In the genomic region with DNA sequence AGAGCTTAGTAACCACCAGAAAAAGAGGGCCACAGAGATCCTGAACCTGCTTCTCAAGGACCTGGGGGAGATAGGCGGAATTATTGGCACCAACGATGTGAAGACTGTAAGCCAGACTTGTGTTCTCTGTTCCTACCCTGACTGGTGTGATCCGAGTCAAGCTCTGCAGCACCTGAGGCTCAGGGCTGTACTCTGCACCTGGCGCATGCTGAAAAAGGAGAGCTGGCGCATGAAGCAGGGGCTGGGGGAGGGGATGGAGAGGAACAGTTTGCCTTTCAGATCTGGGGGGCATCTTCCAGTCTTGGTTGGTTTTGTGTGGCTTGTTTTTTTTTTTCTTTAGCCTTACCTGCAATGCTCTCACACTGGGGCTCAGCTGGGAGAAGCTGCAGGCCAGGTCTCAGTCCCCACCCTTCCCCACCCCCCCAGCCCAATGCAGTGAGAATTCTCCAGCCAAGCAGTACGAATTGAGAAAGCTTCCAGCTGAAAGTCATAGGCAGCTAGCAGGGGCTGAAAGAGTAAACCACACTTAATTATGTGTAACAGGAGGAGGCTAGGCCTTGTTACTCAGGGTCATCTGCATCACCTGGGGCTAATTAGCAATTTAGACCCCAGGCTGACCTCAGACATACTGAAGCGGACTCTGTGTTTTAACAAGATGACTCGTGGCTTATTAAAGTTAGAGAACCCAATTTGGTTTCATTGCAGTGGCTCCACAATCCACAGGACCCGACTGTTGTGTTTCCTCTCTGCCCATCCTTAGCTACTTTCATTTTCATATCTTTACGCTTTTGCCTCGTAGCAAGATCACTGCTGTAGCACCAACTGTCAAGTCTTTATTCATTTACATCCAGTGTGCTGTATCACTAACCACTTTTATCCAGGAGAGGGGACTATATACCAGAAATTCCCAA, we compare ENCODE assay signal across 9 mouse cellular contexts. TPM values are rescaled to one million over a fixed set of nuclear protein-coding genes. Genes with fewer than 3 reads are reported as not detected.
DNase-seq lines count a peak whose midpoint lies in the region; ATAC-seq and TF ChIP-seq lines count a peak whose summit lies in the region.
"Had no signal": no experiment of that assay in that cellular context is flagged by ENCODE, and none has a peak within 500 bp of the region (broad histone marks: within the 10 kb centered on the region; RNA-seq: fewer than 3 reads in every experiment).

No protein-coding gene starts in this region.

- DNase-seq in heart, adult 8-10 months (ENCODE audit: low spot score): no peak
- DNase-seq in B cell, adult 2 months: peak; percentile 31 to 43
- DNase-seq in embryonic facial prominence, embryonic 14.5 days (ENCODE audit: low spot score): no peak
- no peak for DNase-seq in liver, embryonic 14.5 days (ENCODE audit: low read depth in 3 of 3, low spot score in 3 of 3)
- no peak for DNase-seq in layer of hippocampus, adult 9-11 months
- DNase-seq in testis, postnatal 10 days (ENCODE audit: low spot score): no peak
- no peak for DNase-seq in ovary, postnatal 10 days (ENCODE audit: low spot score)
- DNase-seq: heart, postnatal 10 days had no signal

- 70% methylated on average over 11 of the region's 11 CpGs for WGBS in heart, embryonic 13.5 days
- WGBS in embryonic facial prominence, embryonic 14.5 days: 26% methylated on average over 11 of the region's 11 CpGs
- 60% methylated on average over 11 of the region's 11 CpGs for WGBS in liver, embryonic 14.5 days (ENCODE audit: insufficient replicate concordance)

- no peak for ATAC-seq in heart, embryonic 13.5 days (ENCODE audit: extremely low read depth, insufficient number of reproducible peaks, low FRiP score, low TSS enrichment)
- ATAC-seq in embryonic facial prominence, embryonic 14.5 days (ENCODE audit: low read depth): peak; percentile 10
- ATAC-seq in liver, embryonic 14.5 days (ENCODE audit: insufficient read depth): no peak

- peaks cover 22% of the 10 kb centered on the region for H3K4me1 ChIP-seq in heart, embryonic 13.5 days
- H3K4me1 ChIP-seq in embryonic facial prominence, embryonic 14.5 days (ENCODE audit: control insufficient read depth, insufficient read depth, low read length): peaks cover 3% of the 10 kb centered on the region; the same call in 1 of the 2 replicates
- peaks cover 16 to 17% of the 10 kb centered on the region in 2 experiments for H3K4me1 ChIP-seq in liver, embryonic 14.5 days (replicated peaks; ENCODE audit: control insufficient read depth in 2 of 2, insufficient read depth in 2 of 2, low read length in 1 of 2)

- H3K4me3 ChIP-seq in heart, embryonic 13.5 days: no peak overlapping the region
- H3K4me3 ChIP-seq in embryonic facial prominence, embryonic 14.5 days (ENCODE audit: low read depth, low read length): no peak overlapping the region
- no peak overlapping the region for H3K4me3 ChIP-seq in liver, embryonic 14.5 days (ENCODE audit: insufficient read depth in 1 of 2, low read depth in 2 of 2, low read length in 2 of 2)

- no peak for TF ChIP-seq EP300 in liver, embryonic 14.5 days (IDR thresholded peaks at IDR 0.05; ENCODE audit: low read depth)

- H3K9me3 ChIP-seq in heart, embryonic 13.5 days: no peaks in the 10 kb centered on the region
- no peaks in the 10 kb centered on the region for H3K9me3 ChIP-seq in embryonic facial prominence, embryonic 14.5 days (ENCODE audit: control insufficient read depth, low read length)
- H3K9me3 ChIP-seq in liver, embryonic 14.5 days (ENCODE audit: control insufficient read depth, low read length): no peaks in the 10 kb centered on the region

- TF ChIP-seq CTCF in liver, embryonic 14.5 days (IDR thresholded peaks at IDR 0.05; ENCODE audit: low read depth): no peak

- no peaks in the 10 kb centered on the region for H3K27me3 ChIP-seq in heart, embryonic 13.5 days (replicated peaks)
- no peaks in the 10 kb centered on the region for H3K27me3 ChIP-seq in embryonic facial prominence, embryonic 14.5 days (replicated peaks; ENCODE audit: control insufficient read depth, insufficient read depth, low read length)
- H3K27me3 ChIP-seq in liver, embryonic 14.5 days (ENCODE audit: control insufficient read depth, insufficient read depth, low read length): no peaks in the 10 kb centered on the region

- no peak overlapping the region for H3K9ac ChIP-seq in heart, embryonic 13.5 days
- H3K9ac ChIP-seq in embryonic facial prominence, embryonic 14.5 days (ENCODE audit: low read depth, low read length): no peak overlapping the region
- peak overlapping the region; percentile 16; the same call in 1 of the 2 replicates for H3K9ac ChIP-seq in liver, embryonic 14.5 days (replicated peaks)

- H3K4me2 ChIP-seq in heart, embryonic 13.5 days: peak overlapping the region; percentile 53
- peak overlapping the region; percentile 48 for H3K4me2 ChIP-seq in embryonic facial prominence, embryonic 14.5 days (ENCODE audit: low read depth, low read length)
- peak overlapping the region; percentile 27 for H3K4me2 ChIP-seq in liver, embryonic 14.5 days (ENCODE audit: low read depth)

- no peak overlapping the region for H3K27ac ChIP-seq in heart, embryonic 13.5 days (replicated peaks)
- H3K27ac ChIP-seq in embryonic facial prominence, embryonic 14.5 days (replicated peaks; ENCODE audit: low read depth, low read length): no peak overlapping the region
- H3K27ac ChIP-seq in liver, embryonic 14.5 days: no peak overlapping the region

- no peaks in the 10 kb centered on the region for H3K36me3 ChIP-seq in heart, embryonic 13.5 days
- H3K36me3 ChIP-seq in embryonic facial prominence, embryonic 14.5 days (ENCODE audit: control insufficient read depth, insufficient read depth, low read length): no peaks in the 10 kb centered on the region
- no peaks in the 10 kb centered on the region for H3K36me3 ChIP-seq in liver, embryonic 14.5 days (replicated peaks; ENCODE audit: control insufficient read depth, insufficient read depth, low read depth)

RNA-seq across cellular contexts. Expression of a gene that starts 54.5 kb away (rescaled TPM):
- polyA plus RNA-seq in heart, embryonic 13.5 days (2015; fragmentation: Nextera tagmentation; extraction: Ambion mirVana): 2.5 and 3.1 TPM in 2 replicates
- under 1 TPM in 2 of 4 experiments, not detected in 2; 0.11 to 0.12 TPM for total RNA-seq in heart, adult 8-10 months (2022)
- 7.9 and 9.2 TPM in 2 replicates for polyA plus RNA-seq in embryonic facial prominence, embryonic 14.5 days (2014; fragmentation: Nextera tagmentation; extraction: Ambion mirVana)
- polyA plus RNA-seq in liver, embryonic 14.5 days (2012; rRNA removed): 0.02 and 0.04 TPM in 2 replicates
- polyA plus RNA-seq in liver, embryonic 14.5 days (2014; fragmentation: Nextera tagmentation; extraction: Ambion mirVana): not detected in 2 replicates

Comparison
In these comparisons a context has a peak if more than half of its experiments do, and no peak if none do; other contexts are left out.
1. DNase-seq: peak in B cell, adult 2 months (2 of 2); none in heart, adult 8-10 months (single experiment), embryonic facial prominence, embryonic 14.5 days (single experiment), liver, embryonic 14.5 days (0 of 3), layer of hippocampus, adult 9-11 months (single experiment), testis, postnatal 10 days (single experiment) and ovary, postnatal 10 days (single experiment).
2. Peak in every context shown above with its lines, with median percentiles within 50 percentile points of each other: H3K4me2 ChIP-seq.